Comparison of ENCODE assay signal across 9 mouse cellular contexts in genomic region chr13:84449001-84449551, GRCm38 (mm10).
DNase-seq lines count a peak whose midpoint lies in the region; ATAC-seq and TF ChIP-seq lines count a peak whose summit lies in the region.
"Had no signal": no experiment of that assay in that cellular context is flagged by ENCODE, and none has a peak within 500 bp of the region (broad histone marks: within the 10 kb centered on the region; RNA-seq: fewer than 3 reads in every experiment).

No protein-coding gene starts in this region.

- ATAC-seq in intestine, embryonic 15.5 days: peak; percentile 39; the same call in 1 of the 2 replicates
- ATAC-seq in intestine, embryonic 16.5 days: no peak
- peak; percentile 98 for ATAC-seq in forebrain, embryonic 16.5 days
- peak; percentile 97 for ATAC-seq in neural tube, embryonic 15.5 days (ENCODE audit: low FRiP score)
- ATAC-seq in CD4-positive, CD25-positive, alpha-beta regulatory T cell, adult 4 months: no peak

- H3K4me3 ChIP-seq in intestine, embryonic 15.5 days (replicated peaks): no peak overlapping the region
- no peak overlapping the region for H3K4me3 ChIP-seq in intestine, embryonic 16.5 days (ENCODE audit: low read length)
- no peak overlapping the region for H3K4me3 ChIP-seq in forebrain, embryonic 16.5 days (replicated peaks; ENCODE audit: low read length)
- no peak overlapping the region for H3K4me3 ChIP-seq in neural tube, embryonic 15.5 days (replicated peaks)
- H3K4me3 ChIP-seq in thymus, adult 2 months (ENCODE audit: control insufficient read depth, insufficient read depth, low read length): no peak overlapping the region

- no peaks in the 10 kb centered on the region for H3K9me3 ChIP-seq in intestine, embryonic 15.5 days
- H3K9me3 ChIP-seq in intestine, embryonic 16.5 days (ENCODE audit: control insufficient read depth, low read length): no peaks in the 10 kb centered on the region
- no peaks in the 10 kb centered on the region for H3K9me3 ChIP-seq in forebrain, embryonic 16.5 days (ENCODE audit: control insufficient read depth, low read length)
- H3K9me3 ChIP-seq in neural tube, embryonic 15.5 days (replicated peaks): no peaks in the 10 kb centered on the region

- no peak overlapping the region for H3K27ac ChIP-seq in intestine, embryonic 15.5 days
- no peak overlapping the region for H3K27ac ChIP-seq in intestine, embryonic 16.5 days (ENCODE audit: low read length)
- peak overlapping the region; percentile 58 for H3K27ac ChIP-seq in forebrain, embryonic 16.5 days (ENCODE audit: low read length)
- H3K27ac ChIP-seq in neural tube, embryonic 15.5 days (replicated peaks): peak overlapping the region; percentile 75
- H3K27ac ChIP-seq in thymus, adult 2 months (ENCODE audit: control insufficient read depth, insufficient read depth, low read length): no peak overlapping the region

- H3K9ac ChIP-seq in intestine, embryonic 15.5 days: no peak overlapping the region
- no peak overlapping the region for H3K9ac ChIP-seq in intestine, embryonic 16.5 days (ENCODE audit: low read depth, low read length)
- no peak overlapping the region for H3K9ac ChIP-seq in forebrain, embryonic 16.5 days (replicated peaks; ENCODE audit: low read depth, low read length)
- no peak overlapping the region for H3K9ac ChIP-seq in neural tube, embryonic 15.5 days (replicated peaks)

- H3K27me3 ChIP-seq in intestine, embryonic 15.5 days (replicated peaks): no peaks in the 10 kb centered on the region
- H3K27me3 ChIP-seq in intestine, embryonic 16.5 days (replicated peaks; ENCODE audit: control insufficient read depth, insufficient read depth, low read length): no peaks in the 10 kb centered on the region
- H3K27me3 ChIP-seq in forebrain, embryonic 16.5 days (replicated peaks; ENCODE audit: control insufficient read depth, insufficient read depth, low read length): no peaks in the 10 kb centered on the region
- H3K27me3 ChIP-seq in neural tube, embryonic 15.5 days (replicated peaks): no peaks in the 10 kb centered on the region
- H3K27me3 ChIP-seq in thymus, adult 2 months (ENCODE audit: control insufficient read depth, insufficient read depth, low read length): no peaks in the 10 kb centered on the region
- H3K27me3 ChIP-seq: CH12.LX had no signal

- H3K36me3 ChIP-seq in intestine, embryonic 15.5 days: no peaks in the 10 kb centered on the region
- H3K36me3 ChIP-seq in intestine, embryonic 16.5 days (ENCODE audit: control insufficient read depth, insufficient read depth, low read length): no peaks in the 10 kb centered on the region
- no peaks in the 10 kb centered on the region for H3K36me3 ChIP-seq in forebrain, embryonic 16.5 days (ENCODE audit: control insufficient read depth, insufficient read depth)
- no peaks in the 10 kb centered on the region for H3K36me3 ChIP-seq in neural tube, embryonic 15.5 days
- H3K36me3 ChIP-seq in thymus, adult 2 months (ENCODE audit: control insufficient read depth, insufficient read depth, low read length): no peaks in the 10 kb centered on the region

- TF ChIP-seq POLR2A in thymus, adult 2 months (IDR thresholded peaks at IDR 0.05; ENCODE audit: control insufficient read depth, extremely low read depth, insufficient read depth, low read length, poor library complexity): no peak

- peak; percentile 40 to 44 for DNase-seq in layer of hippocampus, postnatal 36 days
- no peak for DNase-seq in adrenal gland, adult 18-20 months (ENCODE audit: low spot score in 2 of 2)
- DNase-seq in thymus, adult 2 months: no peak

- 48% methylated on average over 6 of the region's 6 CpGs for WGBS in intestine, embryonic 15.5 days
- WGBS in intestine, embryonic 16.5 days: 48% methylated on average over 6 of the region's 6 CpGs
- WGBS in forebrain, embryonic 16.5 days: 3% methylated on average over 6 of the region's 6 CpGs
- 23% methylated on average over 6 of the region's 6 CpGs for WGBS in neural tube, embryonic 15.5 days
- 67% methylated on average over 6 of the region's 6 CpGs for WGBS in thymus, adult 2 months

- no peak for TF ChIP-seq CTCF in thymus, adult 2 months (IDR thresholded peaks at IDR 0.05; ENCODE audit: borderline replicate concordance, control insufficient read depth, extremely low read depth, insufficient read depth, low read length, poor library complexity)

- no peaks in the 10 kb centered on the region for H3K4me1 ChIP-seq in intestine, embryonic 15.5 days (replicated peaks)
- H3K4me1 ChIP-seq in intestine, embryonic 16.5 days (ENCODE audit: control insufficient read depth, insufficient read depth, low read length): no peaks in the 10 kb centered on the region
- peaks cover 9% of the 10 kb centered on the region for H3K4me1 ChIP-seq in forebrain, embryonic 16.5 days (replicated peaks; ENCODE audit: control insufficient read depth, insufficient read depth, low read length)
- peaks cover 6% of the 10 kb centered on the region; the same call in 1 of the 2 replicates for H3K4me1 ChIP-seq in neural tube, embryonic 15.5 days
- H3K4me1 ChIP-seq in thymus, adult 2 months (replicated peaks; ENCODE audit: control insufficient read depth, insufficient read depth, low read length): no peaks in the 10 kb centered on the region

- H3K4me2 ChIP-seq in intestine, embryonic 15.5 days (replicated peaks): no peak overlapping the region
- H3K4me2 ChIP-seq in intestine, embryonic 16.5 days (ENCODE audit: low read depth, low read length): no peak overlapping the region
- H3K4me2 ChIP-seq in forebrain, embryonic 16.5 days (ENCODE audit: low read length): peak overlapping the region; percentile 31
- H3K4me2 ChIP-seq in neural tube, embryonic 15.5 days: no peak overlapping the region

Comparison
In these comparisons a context has a peak if more than half of its experiments do, and no peak if none do; other contexts are left out.
1. ATAC-seq: peak in intestine, embryonic 15.5 days (single experiment), forebrain, embryonic 16.5 days (single experiment) and neural tube, embryonic 15.5 days (single experiment); none in intestine, embryonic 16.5 days (single experiment) and CD4-positive, CD25-positive, alpha-beta regulatory T cell, adult 4 months (single experiment).
2. H3K27ac ChIP-seq: peak in forebrain, embryonic 16.5 days (single experiment) and neural tube, embryonic 15.5 days (single experiment); none in intestine, embryonic 15.5 days (single experiment), intestine, embryonic 16.5 days (single experiment) and thymus, adult 2 months (single experiment).
3. DNase-seq: peak in layer of hippocampus, postnatal 36 days (2 of 2); none in adrenal gland, adult 18-20 months (0 of 2) and thymus, adult 2 months (single experiment).